Mouse (Mus musculus) cerebellum, postnatal 10 days (tissue): Measurements from ENCODE around the gene Klre1.

Experiments
- DNase-seq, 2 experiments: peaks; one replicate each; pipeline ENCODE4 v3.0.0; 2021; ENCODE audit warnings: mixed read lengths in 2 of 2

Gene Klre1

GRCm38 (mm10) chr6:129577605-129578004 is at the start of gene Klre1:
Klre1 (plus strand) TSS chr6:129577905.
- no peak for DNase-seq

GRCm38 (mm10) chr6:129529605-129530004 is 48.1 kb upstream of the Klre1 start:
- DNase-seq: no peak

GRCm38 (mm10) chr6:129530261-129530660 is 47.4 kb upstream of the Klre1 start:
- no peak for DNase-seq

- DNase-seq: peak; percentile 69 to 78
Observed at GRCm38 (mm10) chr6:129532556-129532941, 45.2 kb upstream of the Klre1 start.

- DNase-seq: peak; percentile 91
Observed at GRCm38 (mm10) chr6:129532942-129533860, 44.5 kb upstream of the Klre1 start, which contains the start of gene Gabarapl1. Gabarapl1 (plus strand) TSS chr6:129533160.

- peak; percentile 50 to 60 for DNase-seq
Observed at GRCm38 (mm10) chr6:129534057-129534456, 43.6 kb upstream of the Klre1 start.

- peak in 1 of 2 experiments; percentile 5 for DNase-seq
Observed at GRCm38 (mm10) chr6:129534627-129535190, 43.0 kb upstream of the Klre1 start.

- DNase-seq: no peak
Observed at GRCm38 (mm10) chr6:129535723-129536122, 42.0 kb upstream of the Klre1 start.

- no peak for DNase-seq
Observed at GRCm38 (mm10) chr6:129538555-129538954, 39.1 kb upstream of the Klre1 start.

GRCm38 (mm10) chr6:129541931-129542330 is 35.8 kb upstream of the Klre1 start:
- peak; percentile 40 to 43 for DNase-seq

- DNase-seq: peak; percentile 6 to 15
Observed at GRCm38 (mm10) chr6:129542540-129542939, 35.2 kb upstream of the Klre1 start.

- peak; percentile 82 to 87 for DNase-seq
Observed at GRCm38 (mm10) chr6:129543709-129544606, 33.7 kb upstream of the Klre1 start.

GRCm38 (mm10) chr6:129547277-129547676 is 30.4 kb upstream of the Klre1 start:
- DNase-seq: no peak

- DNase-seq: no peak
Observed at GRCm38 (mm10) chr6:129548009-129548408, 29.7 kb upstream of the Klre1 start.

- no peak for DNase-seq
Observed at GRCm38 (mm10) chr6:129557298-129558023, 20.2 kb upstream of the Klre1 start.

GRCm38 (mm10) chr6:129558946-129559640 is 18.6 kb upstream of the Klre1 start:
- peak; percentile 86 to 87 for DNase-seq

GRCm38 (mm10) chr6:129559641-129560027 is 18.1 kb upstream of the Klre1 start:
- DNase-seq: no peak

- DNase-seq: no peak
Observed at GRCm38 (mm10) chr6:129565257-129565656, 12.4 kb upstream of the Klre1 start.

GRCm38 (mm10) chr6:129575315-129575714 is 2.4 kb upstream of the Klre1 start:
- peak in 1 of 2 experiments; percentile 2 for DNase-seq

GRCm38 (mm10) chr6:129581274-129581673 is 3.6 kb downstream of the Klre1 start:
- peak in 1 of 2 experiments; percentile 7 for DNase-seq

GRCm38 (mm10) chr6:129581896-129582295 is 4.2 kb downstream of the Klre1 start:
- DNase-seq: no peak

- DNase-seq: no peak
Observed at GRCm38 (mm10) chr6:129583014-129583413, 5.3 kb downstream of the Klre1 start.
